Mouse (Mus musculus) testis, adult 2 months (tissue): ENCODE measurements around the gene Atp10a. TPM values are rescaled to one million over a fixed set of nuclear protein-coding genes. Genes with fewer than 3 reads are reported as not detected.

ENCODE experiments used
- H3K27ac ChIP-seq: fragments of 200-500 bp; 2 replicates; pipeline ENCODE4 v1.5.1; 2012; ENCODE audit warnings: low read depth, low read length; ENCODE audit not compliant: control insufficient read depth, insufficient read depth
- H3K27me3 ChIP-seq: fragments of 200-500 bp; 2 replicates; pipeline ENCODE4 v1.6.1; 2012; ENCODE audit warnings: mild to moderate bottlenecking, low read length, moderate library complexity; ENCODE audit not compliant: control insufficient read depth, insufficient read depth
- H3K36me3 ChIP-seq: fragments of 200-500 bp; 2 replicates; pipeline ENCODE4 v1.6.1; 2012; ENCODE audit warnings: mild to moderate bottlenecking, low read length; ENCODE audit not compliant: control insufficient read depth, insufficient read depth
- H3K4me1 ChIP-seq: fragments of 200-500 bp; 2 replicates; pipeline ENCODE4 v1.6.1; 2012; ENCODE audit warnings: low read length; ENCODE audit not compliant: control insufficient read depth, insufficient read depth
- H3K4me3 ChIP-seq: fragments of 200-500 bp; 2 replicates; pipeline ENCODE4 v1.5.1; 2012; ENCODE audit warnings: low read depth, mild to moderate bottlenecking, low read length, moderate library complexity, mixed read lengths; ENCODE audit not compliant: control insufficient read depth
- CTCF ChIP-seq: fragments of 200-500 bp; IDR thresholded peaks from 2 replicates; pipeline ENCODE4 v1.5.1; 2012; ENCODE audit warnings: low read depth, mild to moderate bottlenecking, inconsistent platforms, low read length, moderate library complexity; ENCODE audit not compliant: control insufficient read depth, insufficient read depth, insufficient replicate concordance
- POLR2A ChIP-seq: fragments of 200-500 bp; IDR thresholded peaks from 2 replicates; pipeline ENCODE4 v1.6.1; 2012; ENCODE audit warnings: low read depth, mild to moderate bottlenecking, inconsistent platforms, low read length, moderate library complexity; ENCODE audit not compliant: control insufficient read depth
- polyA plus RNA-seq: library from polyadenylated mRNA; depleted of rRNA; stranded (reverse); fragments of >200 nt; gene quantifications from 2 replicates; pipeline ENCODE4 v1.2.3, GENCODE M21; 2012

Atp10a gene
- polyA plus RNA-seq, 1 experiment = 41.0 TPM

DNA sequence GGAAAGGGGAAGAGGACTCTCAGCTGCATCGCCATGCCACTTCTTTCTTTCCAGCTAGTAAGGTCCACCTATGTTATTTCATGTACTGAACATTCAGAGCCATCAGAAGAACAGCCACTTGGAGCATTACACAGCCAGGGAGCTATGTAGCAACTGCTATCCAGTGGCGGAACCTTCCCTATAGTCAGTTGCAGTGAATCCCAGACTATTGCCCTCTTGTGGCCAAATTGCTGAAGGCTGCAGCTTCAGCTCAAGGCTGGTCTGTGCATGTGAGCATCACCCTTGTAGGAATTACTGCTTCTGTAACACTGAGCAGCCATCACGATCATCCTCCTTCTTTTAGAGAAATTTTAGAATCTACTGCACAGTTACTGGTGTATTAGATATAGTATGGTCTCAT, 114.3 kb downstream of the Atp10a start:
- Histone ChIP-seq H3K4me3 (no peak overlapping the region), H3K27ac (no peak overlapping the region), H3K27me3 (no peaks in the 10 kb centered on the region), H3K4me1 (no peaks in the 10 kb centered on the region), H3K36me3 (no peaks in the 10 kb centered on the region)
- TF ChIP-seq CTCF (peak; percentile 32; the same call in 1 of the 2 replicates), POLR2A (no peak)

DNA sequence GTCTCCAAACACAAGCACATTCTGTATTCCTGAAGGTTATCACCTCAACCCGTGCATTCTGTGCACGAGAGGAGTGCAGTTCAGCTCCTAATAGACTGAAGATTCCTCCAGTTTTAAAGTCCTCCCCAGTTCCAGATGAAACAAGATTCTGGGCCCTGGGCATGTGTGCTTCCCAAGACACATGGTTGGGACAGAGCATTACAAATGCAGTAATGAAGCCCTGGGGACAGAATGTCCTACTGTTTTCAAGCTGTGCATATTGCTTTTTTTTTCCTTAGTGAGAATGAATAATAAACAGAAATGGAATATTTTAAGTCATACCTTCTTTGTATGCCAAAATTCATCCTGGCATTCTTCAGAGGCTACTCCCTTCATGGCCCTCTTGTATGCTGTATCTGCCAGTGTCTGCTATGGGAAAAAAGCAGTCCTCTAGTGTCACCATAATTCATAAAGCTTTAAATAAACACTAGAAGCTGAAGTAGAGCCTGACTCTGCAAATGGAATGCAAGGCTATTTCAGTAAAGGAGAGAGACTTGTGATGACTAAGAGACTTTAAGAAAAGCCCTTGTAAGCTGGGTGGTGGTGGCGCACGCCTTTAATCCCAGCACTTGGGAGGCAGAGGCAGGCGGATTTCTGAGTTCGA, 116.2 kb downstream of the Atp10a start:
- Histone ChIP-seq H3K27ac (no peak overlapping the region), H3K36me3 (no peaks in the 10 kb centered on the region), H3K27me3 (no peaks in the 10 kb centered on the region), H3K4me1 (no peaks in the 10 kb centered on the region), H3K4me3 (no peak overlapping the region)
- TF ChIP-seq CTCF (no peak), POLR2A (no peak)

DNA sequence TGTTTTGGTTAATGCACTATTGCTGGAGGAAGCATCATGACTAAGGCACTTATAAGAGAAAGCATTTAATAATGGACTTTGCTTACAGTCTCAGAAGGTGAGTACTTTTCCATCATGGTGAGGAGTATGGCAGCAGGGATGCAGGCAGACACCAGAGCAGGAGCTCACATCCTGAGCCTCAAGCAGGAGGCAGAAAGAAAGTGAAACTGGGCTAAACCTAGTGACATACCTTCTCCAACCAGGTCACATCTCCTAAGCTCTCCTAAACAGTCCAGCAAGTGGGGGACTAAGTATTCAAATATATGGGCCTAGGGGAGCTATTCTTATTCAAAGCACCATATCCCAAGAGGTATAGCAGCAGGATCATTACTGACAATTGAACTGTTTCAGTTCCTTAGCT, 123.2 kb downstream of the Atp10a start:
- no peaks in the 10 kb centered on the region for H3K27me3 ChIP-seq
- no peak for TF ChIP-seq CTCF
- TF ChIP-seq POLR2A = no peak
- H3K36me3 ChIP-seq = no peaks in the 10 kb centered on the region
- no peaks in the 10 kb centered on the region for H3K4me1 ChIP-seq
- no peak overlapping the region for H3K27ac ChIP-seq
- H3K4me3 ChIP-seq = no peak overlapping the region

DNA sequence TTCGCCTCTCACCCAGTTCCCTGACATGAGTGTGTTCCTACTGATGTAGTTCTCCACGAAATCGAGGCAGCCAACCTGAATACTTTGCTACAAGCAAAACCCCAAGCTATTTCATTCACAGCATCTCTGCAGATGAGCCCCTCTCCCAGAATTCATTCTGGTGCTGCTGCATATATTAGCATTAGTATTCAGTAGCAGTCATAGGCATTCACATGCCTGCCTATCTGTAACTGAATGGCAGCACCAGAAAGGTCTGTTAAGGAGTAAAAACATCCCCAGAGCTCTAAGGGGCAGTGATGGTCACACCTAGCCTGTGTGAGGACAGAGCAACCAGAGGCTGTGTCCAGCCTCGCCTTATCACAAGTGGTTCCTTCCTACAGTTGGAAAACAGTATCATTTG, 131.0 kb downstream of the Atp10a start:
- Histone ChIP-seq H3K27ac (no peak overlapping the region), H3K27me3 (no peaks in the 10 kb centered on the region), H3K4me1 (no peaks in the 10 kb centered on the region), H3K4me3 (no peak overlapping the region), H3K36me3 (no peaks in the 10 kb centered on the region)
- TF ChIP-seq CTCF (no peak), POLR2A (no peak)

DNA sequence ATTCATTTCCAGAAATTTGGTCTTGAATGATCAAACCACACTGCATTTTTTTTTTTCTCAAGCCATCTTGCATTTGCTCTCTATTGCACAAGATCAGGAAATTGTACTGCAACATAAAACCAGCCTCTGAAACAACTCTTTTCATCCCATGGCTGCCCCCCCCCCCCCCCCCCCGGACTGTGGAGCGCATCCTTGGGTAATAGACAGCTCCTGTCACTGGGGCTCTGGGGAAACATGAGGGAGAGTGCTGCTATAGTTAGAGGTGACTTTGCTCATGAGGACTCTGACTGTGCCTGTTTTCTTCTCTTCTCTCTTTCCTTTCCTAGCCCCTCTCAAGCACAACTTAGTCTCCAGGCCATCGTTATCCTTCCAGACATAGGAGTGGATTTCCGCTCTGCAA, 131.6 kb downstream of the Atp10a start:
- H3K36me3 ChIP-seq = no peaks in the 10 kb centered on the region
- H3K27me3 ChIP-seq = no peaks in the 10 kb centered on the region
- no peak for TF ChIP-seq POLR2A
- no peaks in the 10 kb centered on the region for H3K4me1 ChIP-seq
- H3K4me3 ChIP-seq = no peak overlapping the region
- H3K27ac ChIP-seq = peak overlapping the region; percentile 32; the same call in 1 of the 2 replicates

DNA sequence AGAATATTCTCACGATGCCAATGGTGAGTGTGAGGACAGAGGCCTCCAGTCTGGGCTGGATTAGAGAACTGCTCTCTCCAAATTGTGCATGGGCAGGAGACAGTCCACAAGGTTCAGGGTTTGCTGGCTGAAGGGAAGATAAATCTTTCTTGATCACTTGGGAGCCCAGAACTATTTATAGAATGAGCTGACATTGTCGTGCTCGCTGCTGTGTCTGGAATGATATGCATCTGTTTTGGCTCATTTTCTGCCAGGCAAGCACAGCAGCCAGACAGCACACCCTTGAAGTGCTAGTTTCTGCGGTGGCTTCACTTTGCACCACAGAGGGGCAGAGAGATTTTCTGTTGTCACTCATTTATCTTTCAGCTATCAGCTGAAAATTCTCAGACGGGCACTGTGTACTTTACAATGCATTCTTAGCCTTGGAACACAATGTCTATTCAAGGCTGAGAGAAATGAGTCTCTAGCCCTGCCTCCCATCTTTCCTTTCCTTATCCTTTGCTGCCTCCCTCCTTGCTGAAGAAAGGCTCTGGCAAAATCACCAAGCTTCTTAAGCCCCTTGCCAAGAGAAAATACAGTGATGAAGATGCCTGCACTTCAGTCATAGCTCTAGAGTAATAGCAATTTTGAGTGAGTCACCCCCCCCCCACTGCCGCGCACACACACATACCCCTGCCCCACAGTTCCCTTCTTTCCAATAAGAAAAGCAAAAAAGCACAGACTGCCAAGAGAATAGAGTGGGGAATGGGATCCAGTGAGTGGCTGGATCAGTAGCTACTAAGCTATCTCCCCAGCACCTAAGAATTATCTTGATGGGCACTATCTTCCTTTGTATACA, 132.7 kb downstream of the Atp10a start:
- H3K27me3 ChIP-seq = no peaks in the 10 kb centered on the region
- TF ChIP-seq POLR2A (no peak), CTCF (no peak)
- no peaks in the 10 kb centered on the region for H3K36me3 ChIP-seq
- H3K27ac ChIP-seq = peak overlapping the region; percentile 44; the same call in 1 of the 2 replicates
- no peak overlapping the region for H3K4me3 ChIP-seq
- H3K4me1 ChIP-seq = no peaks in the 10 kb centered on the region

DNA sequence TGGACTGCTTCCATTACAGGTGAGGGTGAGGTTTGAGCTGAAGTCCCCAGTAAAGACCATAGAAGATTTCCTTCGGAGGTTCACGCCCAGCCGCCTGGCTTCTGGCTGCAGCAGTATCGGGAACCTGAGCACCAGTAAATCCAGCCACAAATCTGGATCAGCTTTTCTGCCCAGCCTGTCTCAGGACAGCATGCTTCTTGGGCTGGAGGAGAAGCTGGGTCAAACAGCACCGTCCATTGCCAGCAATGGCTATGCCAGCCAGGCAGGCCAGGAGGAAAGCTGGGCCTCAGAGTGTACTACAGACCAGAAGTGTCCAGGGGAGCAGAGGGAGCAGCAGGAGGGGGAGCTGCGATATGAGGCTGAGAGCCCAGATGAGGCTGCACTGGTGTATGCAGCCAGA, 141.3 kb downstream of the Atp10a start:
- Histone ChIP-seq H3K27ac (no peak overlapping the region), H3K4me1 (no peaks in the 10 kb centered on the region), H3K4me3 (no peak overlapping the region), H3K27me3 (no peaks in the 10 kb centered on the region), H3K36me3 (no peaks in the 10 kb centered on the region)
- no peak for TF ChIP-seq POLR2A
